In the genomic region with DNA sequence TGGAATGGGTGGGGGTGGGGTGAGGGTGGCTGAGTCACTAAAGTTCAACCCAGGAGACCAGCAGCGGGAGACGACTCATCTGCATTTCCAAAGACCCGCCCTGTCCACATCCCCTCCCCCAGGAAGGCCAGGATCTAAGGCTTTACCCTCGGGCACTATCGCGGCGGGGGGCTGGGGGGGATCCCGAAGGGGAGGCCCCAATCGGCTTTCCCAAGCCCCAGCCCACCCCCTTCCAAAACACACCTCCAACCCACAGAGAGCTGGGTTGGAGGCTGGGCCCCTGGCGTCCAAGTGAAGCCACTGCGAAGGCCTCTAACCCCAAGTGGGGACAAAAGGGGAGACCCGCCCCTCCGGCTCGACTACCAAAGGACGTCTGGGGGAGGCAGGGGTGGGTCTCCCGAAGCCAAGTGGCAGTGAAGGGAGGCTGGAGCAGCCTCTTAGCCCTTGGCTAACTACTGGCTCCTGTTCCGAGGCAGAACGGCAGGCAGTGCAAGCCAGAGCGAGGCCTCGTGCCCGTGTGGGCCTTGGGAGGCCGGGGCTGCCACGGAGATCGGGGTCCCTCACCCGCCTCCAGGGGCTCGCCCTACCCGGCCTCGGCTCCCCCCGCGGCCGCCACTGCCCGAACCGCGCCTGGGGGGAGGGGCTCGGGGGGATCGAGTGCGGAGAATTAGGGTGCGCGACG, we compare ENCODE assay signal across 9 mouse cellular contexts. TPM values are rescaled to one million over a fixed set of nuclear protein-coding genes. Genes with fewer than 3 reads are reported as not detected.
DNase-seq lines count a peak whose midpoint lies in the region; ATAC-seq and TF ChIP-seq lines count a peak whose summit lies in the region.
"Had no signal": no experiment of that assay in that cellular context is flagged by ENCODE, and none has a peak within 500 bp of the region (broad histone marks: within the 10 kb centered on the region; RNA-seq: fewer than 3 reads in every experiment).

No protein-coding gene starts in this region.

- H3K4me1 ChIP-seq in heart, postnatal 0 days (ENCODE audit: control insufficient read depth, insufficient read depth) = peaks cover 44% of the 10 kb centered on the region
- H3K4me1 ChIP-seq in midbrain, embryonic 11.5 days (ENCODE audit: control insufficient read depth, insufficient read depth, low read length) = peaks cover 45% of the 10 kb centered on the region
- peaks cover 60% of the 10 kb centered on the region for H3K4me1 ChIP-seq in testis, adult 2 months (ENCODE audit: control insufficient read depth, insufficient read depth, low read length)

- H3K36me3 ChIP-seq in C2C12 (ENCODE audit: control insufficient read depth, insufficient read depth) = peaks cover 8% of the 10 kb centered on the region
- no peaks in the 10 kb centered on the region for H3K36me3 ChIP-seq in heart, postnatal 0 days (replicated peaks; ENCODE audit: control insufficient read depth, insufficient read depth, low read length)
- H3K36me3 ChIP-seq in midbrain, embryonic 11.5 days (ENCODE audit: control insufficient read depth, insufficient read depth, low read length) = peaks cover 3% of the 10 kb centered on the region; the same call in 1 of the 2 replicates
- no peaks in the 10 kb centered on the region for H3K36me3 ChIP-seq in testis, adult 2 months (ENCODE audit: control insufficient read depth, insufficient read depth, low read length)

- no peaks in the 10 kb centered on the region for H3K9me3 ChIP-seq in heart, postnatal 0 days (replicated peaks; ENCODE audit: control insufficient read depth, low read length)
- no peaks in the 10 kb centered on the region for H3K9me3 ChIP-seq in midbrain, embryonic 11.5 days (ENCODE audit: control insufficient read depth, low read length)

- peak; percentile 56; the same call in 1 of the 2 replicates for TF ChIP-seq POLR2A in testis, adult 2 months (IDR thresholded peaks at IDR 0.05; ENCODE audit: control insufficient read depth, low read depth, low read length)

- peaks cover 25% of the 10 kb centered on the region for H3K79me3 ChIP-seq in C2C12 (ENCODE audit: low read depth)

- peak overlapping the region; percentile 95 for H3K9ac ChIP-seq in heart, postnatal 0 days (replicated peaks; ENCODE audit: low read depth, low read length)
- peak overlapping the region; percentile 100 for H3K9ac ChIP-seq in midbrain, embryonic 11.5 days (ENCODE audit: low read length)

- H3K79me2 ChIP-seq in C2C12 (ENCODE audit: control insufficient read depth, insufficient read depth) = peaks cover 59% of the 10 kb centered on the region

- WGBS in heart, postnatal 0 days = 1% methylated on average over 40 of the region's 40 CpGs
- 1% methylated on average over 39 of the region's 40 CpGs for WGBS in midbrain, embryonic 11.5 days

- H3K27me3 ChIP-seq in C2C12 (ENCODE audit: control insufficient read depth, insufficient read depth, insufficient read length) = no peaks in the 10 kb centered on the region
- no peaks in the 10 kb centered on the region for H3K27me3 ChIP-seq in heart, postnatal 0 days (ENCODE audit: control insufficient read depth, insufficient read depth, low read length)
- no peaks in the 10 kb centered on the region for H3K27me3 ChIP-seq in midbrain, embryonic 11.5 days (ENCODE audit: control insufficient read depth, insufficient read depth, low read length)
- H3K27me3 ChIP-seq in testis, adult 2 months (ENCODE audit: control insufficient read depth, insufficient read depth, low read length) = no peaks in the 10 kb centered on the region

- TF ChIP-seq EP300 in heart, postnatal 0 days (IDR thresholded peaks at IDR 0.05; ENCODE audit: low read depth) = no peak; the same call in 1 of the 2 replicates

- no peak for TF ChIP-seq CTCF in C2C12 (IDR thresholded peaks at IDR 0.05; ENCODE audit: control insufficient read depth, insufficient read depth, insufficient read length)
- TF ChIP-seq CTCF in heart, postnatal 0 days (IDR thresholded peaks at IDR 0.05; ENCODE audit: low read depth) = peak; percentile 15; the same call in 1 of the 2 replicates
- no peak for TF ChIP-seq CTCF in testis, adult 2 months (IDR thresholded peaks at IDR 0.05; ENCODE audit: control insufficient read depth, insufficient read depth, insufficient replicate concordance, low read depth, low read length)

- peak overlapping the region; percentile 100 for H3K27ac ChIP-seq in heart, postnatal 0 days (ENCODE audit: low read depth)
- peak overlapping the region; percentile 100 for H3K27ac ChIP-seq in midbrain, embryonic 11.5 days (ENCODE audit: low read depth, low read length)
- H3K27ac ChIP-seq in testis, adult 2 months (ENCODE audit: control insufficient read depth, insufficient read depth, low read depth, low read length) = peak overlapping the region; percentile 95

- peak; percentile 7 for ATAC-seq in heart, postnatal 0 days (ENCODE audit: insufficient read depth, low read depth)
- peak; percentile 77 for ATAC-seq in midbrain, embryonic 11.5 days (ENCODE audit: low FRiP score)

- peak overlapping the region; percentile 45 for H3K4me3 ChIP-seq in C2C12 (ENCODE audit: insufficient read depth, poor library complexity, severe bottlenecking)
- peak overlapping the region; percentile 92 for H3K4me3 ChIP-seq in heart, postnatal 0 days (ENCODE audit: low read depth, low read length)
- H3K4me3 ChIP-seq in midbrain, embryonic 11.5 days (ENCODE audit: low read depth, low read length) = peak overlapping the region; percentile 95
- peak overlapping the region; percentile 92 for H3K4me3 ChIP-seq in testis, adult 2 months (ENCODE audit: control insufficient read depth, low read depth, low read length)

- H3ac ChIP-seq in C2C12 (ENCODE audit: control insufficient read depth, insufficient read length, low read depth) = peak overlapping the region; percentile 83

- DNase-seq in adrenal gland, adult (ENCODE audit: inconsistent age in 2 of 2, low spot score in 1 of 2) = peak; percentile 91 to 94
- peak; percentile 78 for DNase-seq in fibroblast of lung, adult 2 months (ENCODE audit: low read depth)
- DNase-seq in heart, postnatal 0 days (ENCODE audit: low spot score) = peak; percentile 88
- DNase-seq in kidney, postnatal 36 days = peak; percentile 84 to 87
- peak; percentile 98 for DNase-seq in midbrain, embryonic 11.5 days (ENCODE audit: low spot score, missing footprints)
- no peak for DNase-seq in frontal cortex, postnatal 25 days (ENCODE audit: low spot score in 2 of 2)

- peak overlapping the region; percentile 98 for H3K4me2 ChIP-seq in heart, postnatal 0 days (ENCODE audit: low read depth, low read length)
- peak overlapping the region; percentile 100 for H3K4me2 ChIP-seq in midbrain, embryonic 11.5 days

TF ChIP-seq in C2C12, 6 proteins besides CTCF, POLR2A, EP300 and RAD21:
- TF ChIP-seq USF1 (IDR thresholded peaks at IDR 0.05; ENCODE audit: low read depth) = no peak
- no peak for TF ChIP-seq MAX (IDR thresholded peaks at IDR 0.05)
- TF ChIP-seq CEBPB (IDR thresholded peaks at IDR 0.05; ENCODE audit: low read depth) = no peak
- TF ChIP-seq FOSL1 (IDR thresholded peaks at IDR 0.05; ENCODE audit: insufficient read depth, low read length, poor library complexity, severe bottlenecking) = no peak
- TF ChIP-seq MYOD1 (IDR thresholded peaks at IDR 0.05; ENCODE audit: control insufficient read depth, insufficient read length, low read depth) = no peak
- no peak for TF ChIP-seq MYOG (IDR thresholded peaks at IDR 0.05; ENCODE audit: control insufficient read depth, extremely low read depth, insufficient read length)
TF ChIP-seq in C2C12: peak in this region for 0.

RNA-seq across cellular contexts. Expression of gene Setd1b, which starts 3.6 kb away (rescaled TPM):
- polyA plus RNA-seq in C2C12 (2012; fragmentation: generic; extraction: Trizol) = 4.4 TPM
- 5.5 and 6.1 TPM in 2 replicates for total RNA-seq in heart, postnatal 0 days (2014; rRNA removed; ENCODE audit: low replicate concordance)
- 4.9 and 5.1 TPM in 2 replicates for polyA plus RNA-seq in heart, postnatal 0 days (2015; fragmentation: Nextera tagmentation; extraction: Ambion mirVana)
- 9.8 and 10.0 TPM in 2 replicates for polyA plus RNA-seq in midbrain, embryonic 11.5 days (2014; fragmentation: Nextera tagmentation; extraction: Ambion mirVana)
- polyA plus RNA-seq in testis, adult 2 months (2012; rRNA removed) = 11.3 and 13.7 TPM in 2 replicates

RNA-seq across cellular contexts. Expression of gene Rhof, which starts 5.9 kb away (rescaled TPM):
- polyA plus RNA-seq in C2C12 (2012; fragmentation: generic; extraction: Trizol) = 1.9 TPM
- total RNA-seq in heart, postnatal 0 days (2014; rRNA removed; ENCODE audit: low replicate concordance) = 1.4 and 2.1 TPM in 2 replicates
- polyA plus RNA-seq in heart, postnatal 0 days (2015; fragmentation: Nextera tagmentation; extraction: Ambion mirVana) = 0.71 and 1.1 TPM in 2 replicates
- polyA plus RNA-seq in midbrain, embryonic 11.5 days (2014; fragmentation: Nextera tagmentation; extraction: Ambion mirVana) = 1.6 TPM in 2 replicates
- polyA plus RNA-seq in testis, adult 2 months (2012; rRNA removed) = 0.78 and 1.1 TPM in 2 replicates

RNA-seq across cellular contexts. Expression of gene Psmd9, which starts 30.8 kb away (rescaled TPM):
- 33.2 TPM for polyA plus RNA-seq in C2C12 (2012; fragmentation: generic; extraction: Trizol)
- total RNA-seq in heart, postnatal 0 days (2014; rRNA removed; ENCODE audit: low replicate concordance) = 11.2 and 19.5 TPM in 2 replicates
- polyA plus RNA-seq in heart, postnatal 0 days (2015; fragmentation: Nextera tagmentation; extraction: Ambion mirVana) = 54.0 and 54.9 TPM in 2 replicates
- 59.6 and 60.7 TPM in 2 replicates for polyA plus RNA-seq in midbrain, embryonic 11.5 days (2014; fragmentation: Nextera tagmentation; extraction: Ambion mirVana)
- polyA plus RNA-seq in testis, adult 2 months (2012; rRNA removed) = 36.3 and 37.1 TPM in 2 replicates

RNA-seq across cellular contexts. Expression of gene Hpd, which starts 44.2 kb away (rescaled TPM):
- not detected for polyA plus RNA-seq in C2C12 (2012; fragmentation: generic; extraction: Trizol)
- total RNA-seq in heart, postnatal 0 days (2014; rRNA removed; ENCODE audit: low replicate concordance) = 0.43 and 0.92 TPM in 2 replicates
- polyA plus RNA-seq in heart, postnatal 0 days (2015; fragmentation: Nextera tagmentation; extraction: Ambion mirVana) = not detected in 2 replicates
- polyA plus RNA-seq in midbrain, embryonic 11.5 days (2014; fragmentation: Nextera tagmentation; extraction: Ambion mirVana) = not detected in 2 replicates
- polyA plus RNA-seq in testis, adult 2 months (2012; rRNA removed) = 1.7 TPM in 2 replicates
- total RNA-seq: hematopoietic stem cell, adult 5-6 weeks had no signal

Comparison
In these comparisons a context has a peak if more than half of its experiments do, and no peak if none do; other contexts are left out.
1. H3K4me3 ChIP-seq: peak in every context shown above with its lines; median percentile 95 in midbrain, embryonic 11.5 days; 92 in heart, postnatal 0 days; 92 in testis, adult 2 months; 45 in C2C12.
2. DNase-seq: peak in adrenal gland, adult (2 of 2), fibroblast of lung, adult 2 months (single experiment), heart, postnatal 0 days (single experiment), kidney, postnatal 36 days (2 of 2) and midbrain, embryonic 11.5 days (single experiment); none in frontal cortex, postnatal 25 days (0 of 2).
3. Peak in every context shown above with its lines, with median percentiles within 50 percentile points of each other: H3K27ac ChIP-seq.